Mouse (Mus musculus): Measurements from ENCODE around the gene Cers6.

GRCm38 (mm10) chr2:68860391-68860790, 850 bp upstream of the Cers6 start:
- no peak for TF ChIP-seq CTCF (IDR thresholded peaks at IDR 0.05; ENCODE audit: control insufficient read depth, insufficient read depth, insufficient replicate concordance, low read depth, low read length)
- TF ChIP-seq POLR2A (IDR thresholded peaks at IDR 0.05; ENCODE audit: control insufficient read depth, low read depth, low read length), result no peak
